Mouse (Mus musculus): ENCODE results near the gene Snph. TPM values are rescaled to one million over a fixed set of nuclear protein-coding genes. Genes with fewer than 3 reads are reported as not detected.

The Snph gene
- polyA plus RNA-seq, 1 experiment from 2014 or later = 4.9 TPM

GRCm38 (mm10) chr2:151564986-151565385 is 67.4 kb downstream of the Snph start:
- H3K36me3 ChIP-seq (ENCODE audit: poor library complexity, severe bottlenecking) = peaks cover 53% of the 10 kb centered on the region
- no peaks in the 10 kb centered on the region for H3K9me3 ChIP-seq (replicated peaks)
- no peak overlapping the region for H3K9ac ChIP-seq
- WGBS = 87% methylated on average over 3 of the region's 3 CpGs
- no peak overlapping the region for H3K4me2 ChIP-seq
- H3K4me1 ChIP-seq = no peaks in the 10 kb centered on the region
- no peak for ATAC-seq
- H3K4me3 ChIP-seq = no peak overlapping the region
- no peaks in the 10 kb centered on the region for H3K27me3 ChIP-seq
- H3K27ac ChIP-seq = no peak overlapping the region

GRCm38 (mm10) chr2:151564006-151564405 is 68.4 kb downstream of the Snph start:
- Histone ChIP-seq H3K4me2 (no peak overlapping the region), H3K4me1 (no peaks in the 10 kb centered on the region), H3K9me3 (replicated peaks) (no peaks in the 10 kb centered on the region), H3K27me3 (no peaks in the 10 kb centered on the region), H3K9ac (no peak overlapping the region), H3K27ac (no peak overlapping the region), H3K4me3 (no peak overlapping the region), H3K36me3 (ENCODE audit: poor library complexity, severe bottlenecking) (peaks cover 63% of the 10 kb centered on the region)
- WGBS = 81% methylated on average over 1 of the region's 1 CpGs
- ATAC-seq = no peak

- Histone ChIP-seq H3K27me3 (no peaks in the 10 kb centered on the region), H3K9me3 (replicated peaks) (no peaks in the 10 kb centered on the region), H3K36me3 (ENCODE audit: poor library complexity, severe bottlenecking) (peaks cover 70% of the 10 kb centered on the region), H3K4me1 (no peaks in the 10 kb centered on the region), H3K27ac (no peak overlapping the region), H3K9ac (no peak overlapping the region), H3K4me2 (no peak overlapping the region), H3K4me3 (no peak overlapping the region)
- WGBS = 89% methylated on average over 7 of the region's 7 CpGs
- ATAC-seq = no peak
Observed at GRCm38 (mm10) chr2:151562930-151563921, 69.2 kb downstream of the Snph start.

- Histone ChIP-seq H3K9ac (no peak overlapping the region), H3K36me3 (ENCODE audit: poor library complexity, severe bottlenecking) (peaks cover 84% of the 10 kb centered on the region), H3K4me1 (peaks cover 19% of the 10 kb centered on the region), H3K9me3 (replicated peaks) (no peaks in the 10 kb centered on the region), H3K4me2 (no peak overlapping the region), H3K27ac (no peak overlapping the region), H3K27me3 (no peaks in the 10 kb centered on the region), H3K4me3 (no peak overlapping the region)
- ATAC-seq = no peak
- 97% methylated on average over 3 of the region's 3 CpGs for WGBS
Observed at GRCm38 (mm10) chr2:151549615-151550121, 82.7 kb downstream of the Snph start.

GRCm38 (mm10) chr2:151546571-151546970 is 85.8 kb downstream of the Snph start:
- H3K4me3 ChIP-seq = no peak overlapping the region
- H3K4me1 ChIP-seq = peaks cover 38% of the 10 kb centered on the region
- no peak for ATAC-seq
- H3K9me3 ChIP-seq (replicated peaks) = no peaks in the 10 kb centered on the region
- no peak overlapping the region for H3K27ac ChIP-seq
- H3K9ac ChIP-seq = no peak overlapping the region
- peaks cover 60% of the 10 kb centered on the region for H3K36me3 ChIP-seq (ENCODE audit: poor library complexity, severe bottlenecking)
- 93% methylated on average over 4 of the region's 4 CpGs for WGBS
- H3K4me2 ChIP-seq = no peak overlapping the region
- no peaks in the 10 kb centered on the region for H3K27me3 ChIP-seq

- H3K4me3 ChIP-seq = peak overlapping the region; percentile 7; the same call in 1 of the 2 replicates
- peak overlapping the region; percentile 82 for H3K4me2 ChIP-seq
Observed at GRCm38 (mm10) chr2:151544673-151545072, 87.7 kb downstream of the Snph start.

GRCm38 (mm10) chr2:151543063-151543895 is 89.1 kb downstream of the Snph start:
- peak overlapping the region; percentile 82 for H3K4me2 ChIP-seq
- no peaks in the 10 kb centered on the region for H3K27me3 ChIP-seq
- peak overlapping the region; percentile 96 for H3K4me3 ChIP-seq
- peak; percentile 20 for ATAC-seq
- H3K27ac ChIP-seq = peak overlapping the region; percentile 90
- peaks cover 41% of the 10 kb centered on the region for H3K4me1 ChIP-seq
- peaks cover 35% of the 10 kb centered on the region for H3K36me3 ChIP-seq (ENCODE audit: poor library complexity, severe bottlenecking)
- H3K9me3 ChIP-seq (replicated peaks) = no peaks in the 10 kb centered on the region
- H3K9ac ChIP-seq = peak overlapping the region; percentile 94
- WGBS = under 1% methylated on average over 20 of the region's 21 CpGs

More at GRCm38 (mm10) chr2:151544673-151545072, 87.7 kb downstream of the Snph start:
- Histone ChIP-seq H3K36me3 (ENCODE audit: poor library complexity, severe bottlenecking) (peaks cover 42% of the 10 kb centered on the region), H3K27ac (no peak overlapping the region), H3K9me3 (replicated peaks) (no peaks in the 10 kb centered on the region), H3K27me3 (no peaks in the 10 kb centered on the region), H3K9ac (peak overlapping the region; percentile 52), H3K4me1 (peaks cover 41% of the 10 kb centered on the region)
- 44% methylated on average over 6 of the region's 6 CpGs for WGBS
- no peak for ATAC-seq

GRCm38 (mm10) chr2:151542323-151543062 is 89.9 kb downstream of the Snph start, which contains the start of gene Fkbp1a:
Fkbp1a (plus strand) TSS chr2:151542483.
- no peaks in the 10 kb centered on the region for H3K9me3 ChIP-seq (replicated peaks)
- H3K9ac ChIP-seq = peak within 1 kb of the TSS; percentile 94
- H3K4me1 ChIP-seq = peaks cover 37% of the 10 kb centered on the region
- H3K27ac ChIP-seq = peak within 1 kb of the TSS; percentile 90
- peak within 1 kb of the TSS; percentile 82 for H3K4me2 ChIP-seq
- H3K27me3 ChIP-seq = no peaks in the 10 kb centered on the region
- WGBS = under 1% methylated on average over 80 of the region's 93 CpGs
- H3K36me3 ChIP-seq (ENCODE audit: poor library complexity, severe bottlenecking) = peaks cover 28% of the 10 kb centered on the region
- ATAC-seq = peak; percentile 97
- H3K4me3 ChIP-seq = peak within 1 kb of the TSS; percentile 96

Other genes starting within 250 kb of the Snph start
- gene 4921509C19Rik, start 156.4 kb downstream of the Snph start, polyA plus RNA-seq (2015; fragmentation: Nextera tagmentation; extraction: Ambion mirVana) = not detected in 2 replicates
- 282 and 294 TPM in 2 replicates for gene Nsfl1c, start 138.4 kb downstream of the Snph start, polyA plus RNA-seq (2015; fragmentation: Nextera tagmentation; extraction: Ambion mirVana)
- 529 and 558 TPM in 2 replicates for gene Fkbp1a, start 90.1 kb downstream of the Snph start, polyA plus RNA-seq (2015; fragmentation: Nextera tagmentation; extraction: Ambion mirVana)
- 0.35 and 0.58 TPM in 2 replicates for gene Sdcbp2, start 60.0 kb downstream of the Snph start, polyA plus RNA-seq (2015; fragmentation: Nextera tagmentation; extraction: Ambion mirVana)
- 0.10 TPM in 1 of 2 replicates, not detected in the other for gene Rad21l, start 35.9 kb upstream of the Snph start, polyA plus RNA-seq (2015; fragmentation: Nextera tagmentation; extraction: Ambion mirVana)
- 13.3 and 16.9 TPM in 2 replicates for gene Tmem74b, start 69.4 kb upstream of the Snph start, polyA plus RNA-seq (2015; fragmentation: Nextera tagmentation; extraction: Ambion mirVana)
- 49.9 and 50.9 TPM in 2 replicates for gene Psmf1, start 111.6 kb upstream of the Snph start, polyA plus RNA-seq (2015; fragmentation: Nextera tagmentation; extraction: Ambion mirVana)
- gene Rspo4, start 210.3 kb upstream of the Snph start, polyA plus RNA-seq (2015; fragmentation: Nextera tagmentation; extraction: Ambion mirVana) = 0.06 TPM in 1 of 2 replicates, not detected in the other

Data from forebrain, embryonic 13.5 days (tissue).